Mouse (Mus musculus): Measurements from ENCODE around the gene Bmper.

DNA sequence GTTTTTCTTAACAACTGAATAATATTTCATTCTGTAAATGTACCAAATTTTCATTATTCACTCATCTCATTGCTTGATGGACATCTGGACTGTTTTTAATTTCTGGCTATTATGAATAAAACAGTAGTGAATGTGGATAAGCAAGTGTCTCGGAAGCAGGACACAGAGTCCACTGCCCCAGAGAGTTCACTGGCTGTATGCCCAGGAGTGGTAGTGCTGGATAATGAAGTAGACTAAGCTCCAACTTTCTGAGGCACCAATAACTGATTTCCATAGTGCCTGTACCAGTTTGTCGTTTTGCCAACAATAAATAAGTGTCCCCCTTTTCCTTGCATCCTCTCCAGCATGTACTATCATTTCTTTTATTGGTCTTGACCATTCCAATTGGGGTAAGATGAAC lies 190.1 kb downstream of the Bmper start:
- TF ChIP-seq USF1 (IDR thresholded peaks at IDR 0.05; ENCODE audit: low read depth, low read length) = no peak
- TF ChIP-seq EP300 (IDR thresholded peaks at IDR 0.05; ENCODE audit: low read length) = no peak
- TF ChIP-seq NELFE (IDR thresholded peaks at IDR 0.05; ENCODE audit: low read depth, low read length) = no peak
- no peak for TF ChIP-seq MAFK (IDR thresholded peaks at IDR 0.05; ENCODE audit: insufficient replicate concordance, low read length)
- TF ChIP-seq CTCF (conservative IDR thresholded peaks at IDR 0.05 in 1 of 2, IDR thresholded peaks at IDR 0.05 in 1 of 2; ENCODE audit: low read depth in 2 of 2, low read length in 2 of 2) = no peak
